Mouse (Mus musculus): Measurements from ENCODE around the gene Asb2. TPM values are rescaled to one million over a fixed set of nuclear protein-coding genes. Genes with fewer than 3 reads are reported as not detected.

Gene Asb2
- polyA plus RNA-seq, 1 experiment = 10.7 TPM

GRCm38 (mm10) chr12:103333426-103333825, 22.4 kb downstream of the Asb2 start:
- no peak overlapping the region for H3K27ac ChIP-seq (ENCODE audit: insufficient read depth, low read depth, low read length)
- no peak for DNase-seq
- 95% methylated on average over 15 of the region's 15 CpGs for WGBS
- TF ChIP-seq POLR2A (IDR thresholded peaks at IDR 0.05; ENCODE audit: low read depth, low read length) = no peak
- TF ChIP-seq CTCF (conservative IDR thresholded peaks at IDR 0.05; ENCODE audit: insufficient read depth, insufficient read length, low read depth, low read length) = no peak
- no peaks in the 10 kb centered on the region for H3K27me3 ChIP-seq (replicated peaks; ENCODE audit: control insufficient read depth, insufficient read depth, low read length)
- no peaks in the 10 kb centered on the region for H3K36me3 ChIP-seq (ENCODE audit: control insufficient read depth, insufficient read depth, low read length)
- H3K4me3 ChIP-seq (ENCODE audit: insufficient read depth, low read depth, low read length) = no peak overlapping the region
- H3K4me1 ChIP-seq (ENCODE audit: control insufficient read depth, insufficient read depth, low read length) = no peaks in the 10 kb centered on the region

GRCm38 (mm10) chr12:103332879-103333278, 22.9 kb downstream of the Asb2 start:
- Histone ChIP-seq H3K27ac (ENCODE audit: insufficient read depth, low read depth, low read length) (no peak overlapping the region), H3K4me1 (ENCODE audit: control insufficient read depth, insufficient read depth, low read length) (peaks cover 5% of the 10 kb centered on the region), H3K36me3 (ENCODE audit: control insufficient read depth, insufficient read depth, low read length) (no peaks in the 10 kb centered on the region), H3K4me3 (ENCODE audit: insufficient read depth, low read depth, low read length) (no peak overlapping the region), H3K27me3 (replicated peaks; ENCODE audit: control insufficient read depth, insufficient read depth, low read length) (no peaks in the 10 kb centered on the region)
- WGBS = 75% methylated on average over 2 of the region's 2 CpGs
- no peak for TF ChIP-seq CTCF (conservative IDR thresholded peaks at IDR 0.05; ENCODE audit: insufficient read depth, insufficient read length, low read depth, low read length)
- no peak for TF ChIP-seq POLR2A (IDR thresholded peaks at IDR 0.05; ENCODE audit: low read depth, low read length)
- no peak for DNase-seq

DNA sequence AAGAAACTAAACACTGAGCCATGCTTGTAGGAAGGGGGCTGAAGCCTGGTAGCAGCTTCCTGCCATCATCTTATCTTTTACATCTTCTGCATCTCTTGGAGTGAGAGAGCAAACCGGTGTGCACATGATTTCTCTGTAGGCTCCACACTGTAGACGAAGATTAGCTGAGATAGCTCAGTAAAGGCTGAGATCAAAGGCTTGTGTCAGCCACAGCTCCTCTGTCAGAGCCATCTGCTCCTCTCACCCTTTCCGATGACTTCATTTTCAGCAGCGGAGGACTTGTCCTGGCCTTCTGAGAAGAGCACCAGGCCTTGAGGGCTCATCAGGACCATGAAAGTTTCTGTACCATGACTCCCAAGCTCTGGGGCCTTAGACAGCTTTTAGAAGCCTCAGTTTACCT, 24.3 kb downstream of the Asb2 start:
- Histone ChIP-seq H3K4me3 (ENCODE audit: insufficient read depth, low read depth, low read length) (no peak overlapping the region), H3K27ac (ENCODE audit: insufficient read depth, low read depth, low read length) (no peak overlapping the region), H3K36me3 (ENCODE audit: control insufficient read depth, insufficient read depth, low read length) (no peaks in the 10 kb centered on the region), H3K27me3 (replicated peaks; ENCODE audit: control insufficient read depth, insufficient read depth, low read length) (no peaks in the 10 kb centered on the region), H3K4me1 (ENCODE audit: control insufficient read depth, insufficient read depth, low read length) (peaks cover 16% of the 10 kb centered on the region)
- 67% methylated on average over 4 of the region's 4 CpGs for WGBS
- DNase-seq = no peak
- TF ChIP-seq CTCF (conservative IDR thresholded peaks at IDR 0.05; ENCODE audit: insufficient read depth, insufficient read length, low read depth, low read length) (no peak), POLR2A (IDR thresholded peaks at IDR 0.05; ENCODE audit: low read depth, low read length) (no peak)

DNA sequence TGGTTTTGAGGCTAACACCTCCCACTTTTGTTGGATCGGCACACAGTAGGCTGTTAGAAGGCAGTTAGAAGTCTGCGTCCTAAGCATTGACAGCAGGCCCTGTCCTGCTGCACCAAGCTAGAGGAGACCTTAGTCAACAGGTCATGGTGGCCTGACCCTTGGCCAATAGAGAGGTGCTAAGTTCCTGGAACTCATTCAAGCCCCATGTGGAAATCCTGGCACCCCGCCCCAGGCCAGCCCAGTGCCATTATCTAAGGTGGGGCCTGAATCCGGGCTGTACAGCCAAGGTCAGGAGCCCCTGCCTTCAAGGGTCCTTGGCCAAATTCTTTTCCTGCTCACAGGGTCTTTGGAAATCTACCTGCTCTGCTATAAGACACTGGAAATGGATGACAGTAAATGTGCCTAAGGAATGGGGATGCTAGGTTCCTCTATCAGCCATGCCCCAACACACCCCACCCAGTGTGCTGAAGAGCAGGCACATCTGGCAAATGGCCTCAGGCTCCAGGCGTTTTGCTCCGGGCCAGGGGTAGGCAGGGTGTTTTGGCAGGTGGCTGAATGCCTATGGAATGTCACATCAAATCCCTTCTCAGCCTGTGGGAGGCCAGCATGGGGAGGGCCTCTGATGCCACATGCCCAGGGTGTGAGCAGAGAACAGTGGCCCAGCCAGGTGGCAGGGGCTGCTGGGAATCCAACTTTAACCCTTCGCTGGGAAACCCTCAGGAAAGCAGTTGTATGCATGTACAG, 27.2 kb downstream of the Asb2 start:
- Histone ChIP-seq H3K4me3 (ENCODE audit: insufficient read depth, low read depth, low read length) (no peak overlapping the region), H3K27me3 (replicated peaks; ENCODE audit: control insufficient read depth, insufficient read depth, low read length) (no peaks in the 10 kb centered on the region), H3K4me1 (ENCODE audit: control insufficient read depth, insufficient read depth, low read length) (peaks cover 18% of the 10 kb centered on the region), H3K27ac (ENCODE audit: insufficient read depth, low read depth, low read length) (no peak overlapping the region), H3K36me3 (ENCODE audit: control insufficient read depth, insufficient read depth, low read length) (no peaks in the 10 kb centered on the region)
- no peak for TF ChIP-seq CTCF (conservative IDR thresholded peaks at IDR 0.05; ENCODE audit: insufficient read depth, insufficient read length, low read depth, low read length)
- TF ChIP-seq POLR2A (IDR thresholded peaks at IDR 0.05; ENCODE audit: low read depth, low read length) = no peak
- WGBS = 47% methylated on average over 7 of the region's 7 CpGs
- DNase-seq = peak; percentile 80

- Histone ChIP-seq H3K36me3 (ENCODE audit: control insufficient read depth, insufficient read depth, low read length) (no peaks in the 10 kb centered on the region), H3K4me1 (ENCODE audit: control insufficient read depth, insufficient read depth, low read length) (peaks cover 18% of the 10 kb centered on the region), H3K27me3 (replicated peaks; ENCODE audit: control insufficient read depth, insufficient read depth, low read length) (no peaks in the 10 kb centered on the region), H3K4me3 (ENCODE audit: insufficient read depth, low read depth, low read length) (no peak overlapping the region), H3K27ac (ENCODE audit: insufficient read depth, low read depth, low read length) (no peak overlapping the region)
- DNase-seq = peak; percentile 74
- WGBS = 34% methylated on average over 7 of the region's 7 CpGs
- no peak for TF ChIP-seq POLR2A (IDR thresholded peaks at IDR 0.05; ENCODE audit: low read depth, low read length)
Measured at GRCm38 (mm10) chr12:103327107-103327506, 28.7 kb downstream of the Asb2 start.

DNA sequence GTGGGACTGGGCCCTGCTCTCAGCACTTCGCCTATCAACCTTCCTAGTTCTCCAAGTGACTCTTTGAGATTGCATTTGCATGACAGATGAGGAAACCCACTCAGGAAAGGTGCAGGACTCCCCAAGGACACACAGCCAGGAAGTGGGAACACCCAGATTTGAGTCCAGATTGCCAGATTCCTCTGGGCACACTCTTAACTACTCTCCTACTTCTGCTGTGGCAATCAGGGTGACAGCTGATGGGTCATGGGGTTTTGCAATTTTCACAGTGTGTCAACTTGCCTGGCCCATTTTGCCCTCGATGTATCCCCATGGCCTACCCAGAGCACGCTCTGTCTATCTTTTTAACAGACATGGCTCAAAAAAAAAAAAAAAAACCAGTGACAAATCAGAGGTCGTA, 29.2 kb downstream of the Asb2 start:
- Histone ChIP-seq H3K4me3 (ENCODE audit: insufficient read depth, low read depth, low read length) (no peak overlapping the region), H3K27me3 (replicated peaks; ENCODE audit: control insufficient read depth, insufficient read depth, low read length) (no peaks in the 10 kb centered on the region), H3K27ac (ENCODE audit: insufficient read depth, low read depth, low read length) (no peak overlapping the region), H3K4me1 (ENCODE audit: control insufficient read depth, insufficient read depth, low read length) (peaks cover 18% of the 10 kb centered on the region), H3K36me3 (ENCODE audit: control insufficient read depth, insufficient read depth, low read length) (no peaks in the 10 kb centered on the region)
- no peak for DNase-seq
- no peak for TF ChIP-seq CTCF (conservative IDR thresholded peaks at IDR 0.05; ENCODE audit: insufficient read depth, insufficient read length, low read depth, low read length)
- TF ChIP-seq POLR2A (IDR thresholded peaks at IDR 0.05; ENCODE audit: low read depth, low read length) = no peak
- WGBS = 78% methylated on average over 4 of the region's 4 CpGs

GRCm38 (mm10) chr12:103325156-103325857, 30.5 kb downstream of the Asb2 start:
- Histone ChIP-seq H3K4me1 (ENCODE audit: control insufficient read depth, insufficient read depth, low read length) (peaks cover 18% of the 10 kb centered on the region), H3K4me3 (ENCODE audit: insufficient read depth, low read depth, low read length) (no peak overlapping the region), H3K27ac (ENCODE audit: insufficient read depth, low read depth, low read length) (no peak overlapping the region), H3K36me3 (ENCODE audit: control insufficient read depth, insufficient read depth, low read length) (no peaks in the 10 kb centered on the region), H3K27me3 (replicated peaks; ENCODE audit: control insufficient read depth, insufficient read depth, low read length) (no peaks in the 10 kb centered on the region)
- TF ChIP-seq POLR2A (IDR thresholded peaks at IDR 0.05; ENCODE audit: low read depth, low read length) (no peak), CTCF (conservative IDR thresholded peaks at IDR 0.05; ENCODE audit: insufficient read depth, insufficient read length, low read depth, low read length) (peak; percentile 88)
- WGBS = 12% methylated on average over 60 of the region's 60 CpGs
- peak; percentile 94 for DNase-seq
